Mouse (Mus musculus) megakaryocyte-erythroid progenitor cell, adult 5-6 weeks (primary cell): Measurements from ENCODE around the gene Olfr830. TPM values are rescaled to one million over a fixed set of nuclear protein-coding genes. Genes with fewer than 3 reads are reported as not detected.
"Not testable (repeated sequence)": the region's sequence is repeated elsewhere in the genome, so short reads cannot be mapped to it uniquely, and the experiment has no call there.

Experiments
- ATAC-seq: replicated peaks from 2 replicates; pipeline ENCODE4 v1.8.0; 2016; ENCODE audit warnings: mild to moderate bottlenecking, inconsistent platforms; ENCODE audit not compliant: severe bottlenecking, poor library complexity, low FRiP score, low TSS enrichment
- total RNA-seq, 2 experiments: library from RNA; stranded (forward) in 1 of 2; stranded (reverse) in 1 of 2; fragments of 200-1000, 215-1000 nt in 1 of 2; fragments of >200 nt in 1 of 2; fragmentation: Nextera tagmentation in 1 of 2; gene quantifications; 2 replicates each; pipeline ENCODE4 v1.2.3; 2014 to 2017

Olfr830 gene
- not detected in 2 replicates for total RNA-seq (2014; fragmentation: Nextera tagmentation)
- total RNA-seq (2017), result not detected in 2 replicates

DNA sequence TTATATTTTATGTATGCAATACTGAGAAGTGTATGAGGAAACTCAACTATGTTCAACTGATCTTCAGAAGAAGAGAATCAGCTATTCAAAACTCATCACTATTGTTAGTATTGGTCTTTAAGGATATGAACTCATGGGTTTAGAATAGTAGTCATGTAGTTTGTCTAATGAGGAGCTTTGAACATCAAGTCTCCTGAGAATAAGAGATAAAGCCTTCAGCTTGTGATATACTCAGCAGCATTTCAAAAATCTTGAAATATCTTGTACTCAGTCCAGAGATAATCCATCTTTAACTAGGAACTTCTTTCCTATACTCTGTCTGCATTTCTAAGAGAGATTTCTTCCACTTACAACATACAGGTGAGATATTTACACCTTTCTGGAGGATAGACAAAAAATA is at the start of gene Olfr830:
TSS of gene Olfr830 (plus strand) at position 301 of the 400 bp plus-strand sequence.
- no peak for ATAC-seq

DNA sequence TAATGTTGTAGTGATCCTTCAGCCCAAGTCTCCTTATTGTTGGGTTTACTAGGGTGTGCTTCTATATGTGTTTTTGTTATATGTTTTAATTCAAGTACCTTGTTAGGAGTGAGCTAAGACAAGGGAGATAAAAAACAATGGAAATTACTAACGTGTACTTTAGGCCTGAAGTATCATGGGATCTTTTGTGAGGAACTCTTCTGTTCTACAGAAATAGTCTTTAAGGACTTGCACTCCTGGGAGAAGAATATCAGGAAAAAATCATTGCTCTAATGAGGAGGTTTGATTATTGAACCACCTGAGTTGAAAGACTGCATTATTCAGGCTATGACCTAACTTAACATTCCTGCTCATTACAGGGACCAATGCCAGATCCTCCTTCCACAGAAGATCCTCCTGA is 19.9 kb upstream of the Olfr830 start, which contains the start of gene Olfr829:
TSS of gene Olfr829 (plus strand) at position 301 of the 400 bp plus-strand sequence.
- ATAC-seq, result no peak

DNA sequence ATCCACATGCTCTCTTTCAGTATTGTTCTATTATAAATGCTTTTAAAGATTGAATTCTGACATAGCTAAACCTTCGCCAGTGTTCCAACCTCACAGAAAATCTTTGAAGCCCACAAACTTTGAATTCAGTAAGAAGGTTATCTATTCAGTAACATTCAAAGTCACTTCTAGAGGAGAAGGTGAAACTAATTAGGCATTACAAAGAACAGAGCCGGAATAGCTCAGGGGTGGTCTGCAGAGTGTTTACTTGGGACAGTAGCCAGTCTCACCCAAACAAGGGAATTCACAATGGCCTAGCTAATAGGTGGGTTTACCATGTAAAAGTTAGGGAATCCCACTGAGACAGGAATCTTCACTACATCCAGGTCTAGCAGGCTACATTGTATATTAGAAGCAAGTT is 33.2 kb downstream of the Olfr830 start:
- ATAC-seq, result not testable (repeated sequence)

GRCm38 (mm10) chr9:18927921-18928320 is 53.4 kb downstream of the Olfr830 start:
- not testable (repeated sequence) for ATAC-seq

Other genes starting within 250 kb of the Olfr830 start
- gene Muc16, start 200.2 kb upstream of the Olfr830 start, total RNA-seq (2014; fragmentation: Nextera tagmentation), result not detected in 2 replicates
- not detected in 2 replicates for gene Muc16, start 200.2 kb upstream of the Olfr830 start, total RNA-seq (2017)
- gene Olfr24, start 110.7 kb upstream of the Olfr830 start, total RNA-seq (2014; fragmentation: Nextera tagmentation), result not detected in 2 replicates
- gene Olfr24, start 110.7 kb upstream of the Olfr830 start, total RNA-seq (2017), result not detected in 2 replicates
- gene Olfr828, start 55.2 kb upstream of the Olfr830 start, total RNA-seq (2014; fragmentation: Nextera tagmentation), result not detected in 2 replicates
- not detected in 2 replicates for gene Olfr828, start 55.2 kb upstream of the Olfr830 start, total RNA-seq (2017)
- not detected in 2 replicates for gene Olfr829, start 19.8 kb upstream of the Olfr830 start, total RNA-seq (2014; fragmentation: Nextera tagmentation)
- not detected in 2 replicates for gene Olfr829, start 19.8 kb upstream of the Olfr830 start, total RNA-seq (2017)
- not detected in 2 replicates for gene Olfr832, start 62.4 kb downstream of the Olfr830 start, total RNA-seq (2014; fragmentation: Nextera tagmentation)
- gene Olfr832, start 62.4 kb downstream of the Olfr830 start, total RNA-seq (2017), result not detected in 2 replicates
- gene Olfr834, start 113.3 kb downstream of the Olfr830 start, total RNA-seq (2014; fragmentation: Nextera tagmentation), result not detected in 2 replicates
- not detected in 2 replicates for gene Olfr834, start 113.3 kb downstream of the Olfr830 start, total RNA-seq (2017)
- not detected in 2 replicates for gene Olfr835, start 158.0 kb downstream of the Olfr830 start, total RNA-seq (2014; fragmentation: Nextera tagmentation)
- gene Olfr835, start 158.0 kb downstream of the Olfr830 start, total RNA-seq (2017), result not detected in 2 replicates
- not detected in 2 replicates for gene Olfr836, start 245.7 kb downstream of the Olfr830 start, total RNA-seq (2014; fragmentation: Nextera tagmentation)
- not detected in 2 replicates for gene Olfr836, start 245.7 kb downstream of the Olfr830 start, total RNA-seq (2017)